ENCODE assay signal across 8 mouse cellular contexts in the genomic region with DNA sequence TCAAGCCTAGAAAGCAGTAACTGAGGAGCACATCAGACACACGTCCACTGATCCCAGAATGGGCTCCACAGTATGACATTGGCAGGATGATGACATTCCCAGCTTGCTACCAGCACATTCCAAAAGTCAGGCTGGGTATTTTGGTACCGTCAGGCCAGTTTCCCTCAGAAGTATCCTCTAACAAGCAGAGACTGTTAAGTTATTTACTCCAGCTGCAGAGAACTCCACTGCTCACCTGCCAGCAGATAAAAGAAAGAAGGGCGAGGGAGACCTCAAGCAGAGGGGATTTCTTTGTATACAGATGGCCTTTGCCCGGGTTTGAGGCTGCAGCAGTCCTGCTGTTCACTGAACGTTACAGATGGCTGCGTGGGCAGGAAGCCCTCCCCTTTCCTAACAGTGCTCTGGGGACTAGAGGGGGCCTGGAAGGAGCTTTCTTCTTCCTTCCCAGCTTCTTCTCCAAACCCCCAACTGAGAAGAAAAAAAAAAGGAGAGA.
DNase-seq lines count a peak whose midpoint lies in the region; ATAC-seq lines count a peak whose summit lies in the region.

No protein-coding gene starts in this region.

- no peak overlapping the region for H3K9ac ChIP-seq in hindbrain, embryonic 13.5 days
- H3K9ac ChIP-seq in limb, embryonic 13.5 days: no peak overlapping the region

- no peaks in the 10 kb centered on the region for H3K27me3 ChIP-seq in hindbrain, embryonic 10.5 days (ENCODE audit: insufficient read depth, poor library complexity, severe bottlenecking)
- no peaks in the 10 kb centered on the region for H3K27me3 ChIP-seq in hindbrain, embryonic 13.5 days
- H3K27me3 ChIP-seq in limb, embryonic 13.5 days: no peaks in the 10 kb centered on the region

- no peak overlapping the region for H3K4me2 ChIP-seq in hindbrain, embryonic 13.5 days
- peak overlapping the region; percentile 31; the same call in 1 of the 2 replicates for H3K4me2 ChIP-seq in limb, embryonic 13.5 days (replicated peaks)

- peak; percentile 47 for DNase-seq in hindbrain, embryonic 10.5 days (ENCODE audit: low spot score)
- peak; percentile 97 for DNase-seq in heart, adult 11 months
- peak; percentile 43 for DNase-seq in thymus, postnatal 14 days
- DNase-seq in right cerebral cortex, adult 2 months (ENCODE audit: low spot score in 2 of 2): no peak

- peak overlapping the region; percentile 46 for H3K27ac ChIP-seq in hindbrain, embryonic 10.5 days
- no peak overlapping the region for H3K27ac ChIP-seq in hindbrain, embryonic 13.5 days
- peak overlapping the region; percentile 95 for H3K27ac ChIP-seq in brown adipose tissue, adult 24 weeks (replicated peaks; ENCODE audit: low read depth, low read length)
- peak overlapping the region; percentile 52 for H3K27ac ChIP-seq in limb, embryonic 13.5 days

- no peak for ATAC-seq in hindbrain, embryonic 13.5 days (ENCODE audit: low FRiP score)
- ATAC-seq in limb, embryonic 13.5 days (ENCODE audit: low FRiP score, low read depth): peak; percentile 81
- ATAC-seq in erythroblast, adult 5-6 weeks (replicated peaks; ENCODE audit: low FRiP score, poor library complexity, severe bottlenecking): no peak

- H3K4me3 ChIP-seq in hindbrain, embryonic 10.5 days: no peak overlapping the region
- H3K4me3 ChIP-seq in hindbrain, embryonic 13.5 days: no peak overlapping the region
- H3K4me3 ChIP-seq in brown adipose tissue, adult 24 weeks (ENCODE audit: insufficient read depth, low read depth, low read length): 0 out of 2 replicates have a peak overlapping the region, but pooled peaks have one; percentile 11
- H3K4me3 ChIP-seq in limb, embryonic 13.5 days: no peak overlapping the region

- peaks cover 11% of the 10 kb centered on the region for H3K4me1 ChIP-seq in hindbrain, embryonic 10.5 days (replicated peaks)
- H3K4me1 ChIP-seq in hindbrain, embryonic 13.5 days (replicated peaks): peaks cover 5% of the 10 kb centered on the region
- H3K4me1 ChIP-seq in brown adipose tissue, adult 24 weeks (ENCODE audit: control insufficient read depth, insufficient read depth, insufficient read length, low read length): no peaks in the 10 kb centered on the region
- H3K4me1 ChIP-seq in limb, embryonic 13.5 days: peaks cover 7% of the 10 kb centered on the region

- no peaks in the 10 kb centered on the region for H3K9me3 ChIP-seq in hindbrain, embryonic 10.5 days
- H3K9me3 ChIP-seq in hindbrain, embryonic 13.5 days: no peaks in the 10 kb centered on the region
- no peaks in the 10 kb centered on the region for H3K9me3 ChIP-seq in limb, embryonic 13.5 days

- H3K36me3 ChIP-seq in hindbrain, embryonic 10.5 days: no peaks in the 10 kb centered on the region
- H3K36me3 ChIP-seq in hindbrain, embryonic 13.5 days: no peaks in the 10 kb centered on the region
- H3K36me3 ChIP-seq in limb, embryonic 13.5 days: no peaks in the 10 kb centered on the region

- WGBS in hindbrain, embryonic 10.5 days: 3% methylated on average over 6 of the region's 6 CpGs
- WGBS in hindbrain, embryonic 13.5 days: 5% methylated on average over 6 of the region's 6 CpGs
- WGBS in limb, embryonic 13.5 days: 4% methylated on average over 6 of the region's 6 CpGs

Comparison
In these comparisons a context has a peak if more than half of its experiments do, and no peak if none do; other contexts are left out.
1. DNase-seq: peak in hindbrain, embryonic 10.5 days (single experiment), heart, adult 11 months (single experiment) and thymus, postnatal 14 days (single experiment); none in right cerebral cortex, adult 2 months (0 of 2).